Mouse (Mus musculus) hindbrain, embryonic 16.5 days (tissue): ENCODE data around the gene Mrpl28. TPM values are rescaled to one million over a fixed set of nuclear protein-coding genes. Genes with fewer than 3 reads are reported as not detected.
A peak's percentile ranks its signal among the peaks of the same experiment; 100 is the strongest.
"Not testable (repeated sequence)": the region's sequence is repeated elsewhere in the genome, so short reads cannot be mapped to it uniquely, and the experiment has no call there.

Experiments used
- ATAC-seq: fragments of 200-750 bp; cut with Nextera tagmentation; 2 replicates; pipeline ENCODE4 v1.8.0; 2017; ENCODE audit warnings: moderate TSS enrichment, moderate library complexity
- H3K27ac ChIP-seq: fragments of 300-500 bp; sonication (generic); 2 replicates; pipeline ENCODE4 v1.5.1; 2014; ENCODE audit warnings: low read depth, mild to moderate bottlenecking, control low read depth, low read length, moderate library complexity
- H3K27me3 ChIP-seq: fragments of 300-500 bp; sonication (generic); replicated peaks from 2 replicates; pipeline ENCODE4 v1.6.1; 2014; ENCODE audit warnings: low read length; ENCODE audit not compliant: control insufficient read depth, insufficient read depth
- H3K36me3 ChIP-seq: fragments of 300-500 bp; sonication (generic); 2 replicates; pipeline ENCODE4 v1.6.1; 2014; ENCODE audit warnings: mild to moderate bottlenecking, low read length, moderate library complexity, mixed read lengths; ENCODE audit not compliant: control insufficient read depth, insufficient read depth
- H3K4me1 ChIP-seq: fragments of 300-500 bp; sonication (generic); 2 replicates; pipeline ENCODE4 v1.6.1; 2014; ENCODE audit warnings: low read depth, low read length; ENCODE audit not compliant: control insufficient read depth, insufficient read depth
- H3K4me2 ChIP-seq: fragments of 300-500 bp; sonication (generic); 2 replicates; pipeline ENCODE4 v1.6.1; 2014; ENCODE audit warnings: mild to moderate bottlenecking, low read length, control low read depth, moderate library complexity
- H3K4me3 ChIP-seq: fragments of 300-500 bp; sonication (generic); 2 replicates; pipeline ENCODE4 v1.5.1; 2014; ENCODE audit warnings: mild to moderate bottlenecking, low read length, control low read depth, moderate library complexity
- H3K9ac ChIP-seq: fragments of 300-500 bp; sonication (generic); 2 replicates; pipeline ENCODE4 v1.6.1; 2014; ENCODE audit warnings: low read depth, mild to moderate bottlenecking, control low read depth, low read length, moderate library complexity
- H3K9me3 ChIP-seq: fragments of 300-500 bp; sonication (generic); 2 replicates; pipeline ENCODE4 v1.6.1; 2014; ENCODE audit warnings: mild to moderate bottlenecking, low read length, moderate library complexity; ENCODE audit not compliant: control insufficient read depth
- WGBS: fragments of 180-500 bp; shearing (Covaris S2); extraction: QIAGEN DNeasy Blood & Tissue Kit; methylation state at CpG from one replicate; pipeline ENCODE4 v1.1.7; 2014; 5-methylcytosine and 5-hydroxymethylcytosine counted together
- polyA plus RNA-seq: library from polyadenylated mRNA; unstranded; fragments of >200 nt; fragmentation: Nextera tagmentation; extraction: Ambion mirVana; gene quantifications from 2 replicates; pipeline ENCODE4 v1.2.1, GENCODE M21; 2015

Mrpl28 gene
- polyA plus RNA-seq, 1 experiment from 2014 or later = 195 TPM

GRCm38 (mm10) chr17:26098461-26098860, 24.8 kb upstream of the Mrpl28 start:
- Histone ChIP-seq H3K27ac (no peak overlapping the region), H3K27me3 (no peaks in the 10 kb centered on the region), H3K4me3 (no peak overlapping the region), H3K4me1 (no peaks in the 10 kb centered on the region; the same call in 1 of the 2 replicates), H3K36me3 (no peaks in the 10 kb centered on the region), H3K9ac (no peak overlapping the region), H3K4me2 (no peak overlapping the region), H3K9me3 (no peaks in the 10 kb centered on the region)
- ATAC-seq = no peak
- WGBS = 94% methylated on average over 7 of the region's 7 CpGs

DNA sequence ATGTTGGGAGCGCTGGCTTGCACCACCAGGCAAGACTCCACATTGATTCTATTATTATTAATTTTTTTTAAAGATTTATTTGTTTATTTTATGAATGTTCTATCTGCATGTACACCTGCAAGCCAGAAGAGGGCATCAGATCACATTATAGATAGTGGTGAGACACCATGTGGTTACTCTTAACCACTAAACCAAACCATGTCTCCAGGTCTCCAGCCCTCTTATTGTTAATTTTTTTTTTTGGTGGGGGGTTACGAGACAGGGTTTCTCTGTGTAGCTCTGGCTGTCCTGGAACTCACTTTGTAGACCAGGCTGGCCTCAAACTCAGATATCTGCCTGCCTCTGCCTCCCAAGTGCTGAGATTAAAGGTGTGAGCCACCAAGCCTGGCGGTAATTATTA, 24.0 kb upstream of the Mrpl28 start:
- H3K4me3 ChIP-seq, H3K27me3 ChIP-seq, H3K4me1 ChIP-seq, ATAC-seq, H3K36me3 ChIP-seq, H3K27ac ChIP-seq, H3K9ac ChIP-seq, H3K9me3 ChIP-seq, H3K4me2 ChIP-seq: not testable (repeated sequence)
- WGBS = 69% methylated on average over 3 of the region's 3 CpGs

- Histone ChIP-seq H3K9ac (no peak overlapping the region), H3K27me3 (no peaks in the 10 kb centered on the region), H3K4me2 (no peak overlapping the region), H3K36me3 (no peaks in the 10 kb centered on the region), H3K9me3 (no peaks in the 10 kb centered on the region), H3K27ac (no peak overlapping the region), H3K4me1 (no peaks in the 10 kb centered on the region), H3K4me3 (no peak overlapping the region)
- ATAC-seq = no peak
- 43% methylated on average over 2 of the region's 2 CpGs for WGBS
Observed at GRCm38 (mm10) chr17:26100166-26100565, 23.1 kb upstream of the Mrpl28 start.

DNA sequence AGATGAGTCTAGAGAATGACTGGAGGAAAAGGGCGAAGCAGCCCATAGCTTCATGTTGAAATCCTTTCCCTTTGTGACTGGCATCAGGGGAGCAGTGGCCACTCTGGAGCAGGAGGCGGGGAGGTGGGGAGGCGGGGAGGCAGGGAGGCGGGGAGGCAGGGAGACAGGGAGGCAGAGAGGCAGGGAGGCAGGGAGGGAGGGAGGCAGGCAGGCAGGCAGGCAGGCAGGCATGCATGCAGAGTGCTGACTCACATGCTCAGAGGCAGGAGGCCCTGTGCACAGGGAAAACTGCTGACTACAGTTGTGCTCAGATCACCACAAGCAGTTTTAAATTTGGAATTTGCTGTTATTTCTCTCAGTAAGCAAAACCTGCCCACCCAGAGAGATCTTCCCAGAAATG, 21.8 kb upstream of the Mrpl28 start:
- 31% methylated on average over 4 of the region's 4 CpGs for WGBS

DNA sequence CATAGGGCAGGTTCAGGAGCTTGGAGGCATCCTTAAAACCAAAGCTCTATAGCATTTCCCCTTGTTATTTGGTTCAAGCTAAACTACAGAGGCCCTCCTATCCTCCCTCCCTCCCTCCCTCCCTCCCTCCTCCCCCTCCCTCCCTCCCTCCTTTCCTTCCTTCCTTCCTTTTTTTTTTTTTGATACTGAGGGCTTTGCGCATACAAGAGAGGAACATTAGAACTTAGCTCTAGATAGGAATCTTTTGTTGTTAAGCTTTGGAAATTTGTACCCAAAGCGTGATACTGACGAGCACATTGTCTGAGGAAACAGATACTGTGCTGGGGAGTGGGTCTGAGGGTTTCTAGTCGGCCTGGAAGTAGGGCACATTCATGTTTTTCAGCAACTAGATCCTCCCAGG, 17.7 kb upstream of the Mrpl28 start:
- H3K9me3 ChIP-seq = no peaks in the 10 kb centered on the region
- H3K4me3 ChIP-seq = no peak overlapping the region
- no peak for ATAC-seq
- no peaks in the 10 kb centered on the region; the same call in 1 of the 2 replicates for H3K27me3 ChIP-seq
- no peaks in the 10 kb centered on the region for H3K4me1 ChIP-seq
- no peak overlapping the region for H3K27ac ChIP-seq
- no peak overlapping the region for H3K9ac ChIP-seq
- no peaks in the 10 kb centered on the region for H3K36me3 ChIP-seq
- 67% methylated on average over 4 of the region's 4 CpGs for whole genome bisulfite sequencing
- no peak overlapping the region for H3K4me2 ChIP-seq

More for the DNA sequence above, 21.8 kb upstream of the Mrpl28 start:
- Histone ChIP-seq H3K36me3 (no peaks in the 10 kb centered on the region), H3K4me3 (no peak overlapping the region), H3K9me3 (no peaks in the 10 kb centered on the region), H3K4me2 (no peak overlapping the region), H3K4me1 (no peaks in the 10 kb centered on the region), H3K9ac (no peak overlapping the region), H3K27me3 (no peaks in the 10 kb centered on the region), H3K27ac (no peak overlapping the region)
- ATAC-seq = no peak

GRCm38 (mm10) chr17:26110156-26110555, 13.1 kb upstream of the Mrpl28 start:
- Histone ChIP-seq H3K36me3 (no peaks in the 10 kb centered on the region), H3K27me3 (peaks cover 11% of the 10 kb centered on the region), H3K4me1 (peaks cover 9% of the 10 kb centered on the region), H3K9ac (no peak overlapping the region), H3K4me2 (no peak overlapping the region), H3K4me3 (no peak overlapping the region), H3K9me3 (no peaks in the 10 kb centered on the region), H3K27ac (no peak overlapping the region)
- no peak for ATAC-seq
- WGBS = 18% methylated on average over 4 of the region's 4 CpGs

DNA sequence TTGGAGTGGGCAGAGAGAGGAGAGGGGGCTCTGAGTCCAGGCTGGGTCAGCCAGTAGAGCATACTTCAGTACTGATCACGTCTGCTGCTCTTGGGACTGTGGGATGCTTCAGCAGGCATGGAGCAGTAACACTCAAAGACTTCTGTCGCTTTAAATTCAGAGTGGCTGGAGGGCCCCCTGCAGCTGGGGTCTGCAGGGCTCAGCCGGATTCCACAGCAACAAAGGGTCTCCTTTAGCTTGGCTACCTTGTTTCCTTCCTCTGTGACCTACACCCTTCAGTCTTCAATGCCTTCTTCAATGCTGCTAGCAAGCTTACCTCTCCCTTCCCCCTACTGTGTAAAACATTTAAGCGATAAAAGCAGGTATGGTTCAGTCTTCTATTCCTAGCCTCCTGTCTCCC, 12.3 kb upstream of the Mrpl28 start:
- H3K27me3 ChIP-seq = peaks cover 20% of the 10 kb centered on the region
- no peak overlapping the region for H3K9ac ChIP-seq
- H3K27ac ChIP-seq = no peak overlapping the region
- H3K36me3 ChIP-seq = no peaks in the 10 kb centered on the region
- H3K4me2 ChIP-seq = no peak overlapping the region
- WGBS = 4% methylated on average over 4 of the region's 4 CpGs
- ATAC-seq = no peak
- H3K4me1 ChIP-seq = peaks cover 9% of the 10 kb centered on the region
- H3K4me3 ChIP-seq = no peak overlapping the region
- no peaks in the 10 kb centered on the region for H3K9me3 ChIP-seq

DNA sequence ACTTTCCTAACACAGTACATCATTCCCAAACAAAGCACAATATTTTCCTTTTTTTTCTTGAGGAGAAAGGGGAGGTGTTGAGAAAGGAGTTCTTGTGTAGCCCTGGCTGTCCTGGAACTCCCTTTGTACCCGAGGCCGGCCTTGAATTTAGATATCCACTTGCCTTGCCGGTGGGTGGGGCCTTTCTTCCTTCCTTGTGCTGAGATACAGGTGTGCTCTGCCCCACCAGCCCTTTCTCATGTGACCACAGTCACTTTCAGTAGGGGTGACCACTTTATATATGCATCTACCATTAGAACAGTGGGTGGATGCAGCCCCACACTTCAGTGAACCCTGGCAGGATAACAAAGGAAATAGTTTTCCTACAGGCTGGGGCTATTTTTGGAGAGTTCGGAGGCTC, 11.6 kb upstream of the Mrpl28 start:
- no peak overlapping the region for H3K4me3 ChIP-seq
- no peak overlapping the region for H3K27ac ChIP-seq
- H3K9ac ChIP-seq = no peak overlapping the region
- H3K36me3 ChIP-seq = no peaks in the 10 kb centered on the region
- peaks cover 9% of the 10 kb centered on the region for H3K4me1 ChIP-seq
- no peaks in the 10 kb centered on the region for H3K9me3 ChIP-seq
- H3K4me2 ChIP-seq = no peak overlapping the region
- ATAC-seq = no peak
- peaks cover 24% of the 10 kb centered on the region for H3K27me3 ChIP-seq
- WGBS = 28% methylated on average over 4 of the region's 4 CpGs

DNA sequence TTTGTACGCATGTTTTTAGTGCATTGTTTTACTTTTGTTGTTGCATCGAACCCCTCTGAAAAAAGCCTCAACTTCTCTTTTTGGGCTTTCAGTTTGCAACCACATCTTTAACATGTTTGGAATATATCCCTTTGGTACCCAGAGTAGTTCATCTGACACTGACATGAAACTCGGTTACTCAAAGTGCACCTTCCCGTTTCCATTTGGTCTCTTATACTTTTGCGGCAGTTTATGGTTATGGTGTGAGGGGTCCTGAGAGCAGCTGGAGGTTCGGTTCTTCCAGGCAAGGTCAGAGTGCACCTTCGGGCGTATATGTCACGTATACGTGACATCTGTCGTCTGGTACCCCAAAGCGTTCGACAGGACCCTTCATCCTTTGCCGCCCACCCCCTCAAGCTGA, 10.5 kb upstream of the Mrpl28 start:
- Histone ChIP-seq H3K4me2 (peak overlapping the region; percentile 90), H3K9ac (peak overlapping the region; percentile 94), H3K9me3 (no peaks in the 10 kb centered on the region), H3K27me3 (peaks cover 30% of the 10 kb centered on the region), H3K36me3 (no peaks in the 10 kb centered on the region), H3K4me1 (peaks cover 9% of the 10 kb centered on the region), H3K4me3 (peak overlapping the region; percentile 71), H3K27ac (no peak overlapping the region)
- ATAC-seq = 0 out of 2 replicates have a peak, but pooled peaks have one; percentile 3
- 18% methylated on average over 14 of the region's 14 CpGs for WGBS
